Mouse (Mus musculus): ENCODE measurements around the gene Igsf8. TPM values are rescaled to one million over a fixed set of nuclear protein-coding genes. Genes with fewer than 3 reads are reported as not detected.

The Igsf8 gene
- 63.5 and 142 TPM in 2 replicates for polyA plus RNA-seq (2016; fragmentation: Nextera tagmentation; extraction: Ambion mirVana)

DNA sequence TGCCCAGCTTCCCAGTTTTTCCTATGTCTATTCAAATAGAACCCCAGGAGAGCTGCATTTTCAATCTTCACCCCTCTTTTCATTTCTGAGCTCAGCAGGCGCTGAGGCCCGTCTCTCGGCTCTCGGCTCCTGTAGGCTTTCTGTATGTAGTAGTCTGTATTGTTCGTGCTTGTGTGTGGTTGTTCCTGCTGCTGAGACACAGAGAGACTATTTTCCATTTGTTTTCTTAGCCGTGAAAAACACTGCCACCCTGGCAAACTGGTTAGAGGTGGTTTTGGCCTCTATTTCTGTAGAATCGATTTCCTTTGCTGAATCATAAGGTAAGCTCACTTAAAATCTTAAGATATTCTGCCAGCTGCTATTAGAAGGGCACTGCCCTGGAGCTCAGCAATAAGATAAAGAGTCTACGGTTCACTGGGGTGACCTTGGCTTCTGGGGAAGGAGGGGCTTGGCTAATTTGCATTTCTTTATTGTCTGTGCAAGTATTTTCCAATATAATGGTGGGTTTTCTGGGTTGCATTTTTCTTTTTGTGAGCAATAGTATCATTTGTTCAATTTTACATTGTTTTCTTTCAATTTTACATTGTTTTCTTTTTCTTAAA, at the start of gene Igsf8:
Igsf8 (plus strand) TSS at position 165 of the 602 bp plus-strand sequence.
- DNase-seq (ENCODE audit: low spot score), result peak; percentile 39
- Histone ChIP-seq H3K9me3 (0 out of 2 replicates have a peak, but pooled peaks cover 3% of the 10 kb centered on the region), H3K27ac (peak within 1 kb of the TSS; percentile 84), H3K4me1 (replicated peaks) (peaks cover 24% of the 10 kb centered on the region), H3K36me3 (no peaks in the 10 kb centered on the region), H3K4me3 (peak within 1 kb of the TSS; percentile 21; the same call in 1 of the 2 replicates), H3K27me3 (ENCODE audit: insufficient read depth, poor library complexity, severe bottlenecking) (no peaks in the 10 kb centered on the region)
- 22% methylated on average over 8 of the region's 8 CpGs for WGBS

DNA sequence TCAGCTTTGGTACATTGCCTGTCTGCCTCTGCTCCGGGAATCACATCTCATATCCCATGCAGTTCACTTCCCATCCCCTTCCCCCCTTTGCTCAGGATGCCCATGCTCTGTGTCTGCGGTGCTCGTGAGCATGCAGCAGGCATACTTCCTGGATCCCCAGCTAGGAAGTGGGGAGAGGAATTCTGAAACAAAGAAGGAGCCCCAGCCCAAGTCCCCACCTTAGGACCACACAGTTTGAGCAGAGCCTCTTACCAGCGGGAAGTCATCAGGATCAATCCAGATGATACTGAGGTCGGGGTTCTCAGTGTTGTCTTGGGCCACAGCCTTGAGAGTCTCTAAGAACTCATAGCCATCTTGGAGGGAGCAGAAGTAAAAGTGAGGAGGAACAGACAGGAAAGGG, 48.7 kb upstream of the Igsf8 start:
- Histone ChIP-seq H3K9me3 (no peaks in the 10 kb centered on the region), H3K4me1 (replicated peaks) (peaks cover 43% of the 10 kb centered on the region), H3K27ac (peak overlapping the region; percentile 78), H3K4me3 (no peak overlapping the region), H3K36me3 (no peaks in the 10 kb centered on the region), H3K27me3 (ENCODE audit: insufficient read depth, poor library complexity, severe bottlenecking) (no peaks in the 10 kb centered on the region)
- 63% methylated on average over 5 of the region's 5 CpGs for WGBS
- no peak for DNase-seq (ENCODE audit: low spot score)

GRCm38 (mm10) chr1:172213771-172214170, 47.7 kb upstream of the Igsf8 start:
- 77% methylated on average over 4 of the region's 4 CpGs for WGBS
- peak overlapping the region; percentile 78 for H3K27ac ChIP-seq
- DNase-seq (ENCODE audit: low spot score), result no peak
- H3K9me3 ChIP-seq, result no peaks in the 10 kb centered on the region
- H3K4me1 ChIP-seq (replicated peaks), result peaks cover 53% of the 10 kb centered on the region
- H3K36me3 ChIP-seq, result no peaks in the 10 kb centered on the region
- no peaks in the 10 kb centered on the region for H3K27me3 ChIP-seq (ENCODE audit: insufficient read depth, poor library complexity, severe bottlenecking)
- H3K4me3 ChIP-seq, result no peak overlapping the region

GRCm38 (mm10) chr1:172214748-172215147, 46.7 kb upstream of the Igsf8 start:
- Histone ChIP-seq H3K4me1 (replicated peaks) (peaks cover 63% of the 10 kb centered on the region), H3K9me3 (no peaks in the 10 kb centered on the region), H3K4me3 (no peak overlapping the region), H3K36me3 (no peaks in the 10 kb centered on the region), H3K27ac (no peak overlapping the region), H3K27me3 (ENCODE audit: insufficient read depth, poor library complexity, severe bottlenecking) (no peaks in the 10 kb centered on the region)
- 73% methylated on average over 3 of the region's 3 CpGs for WGBS
- no peak for DNase-seq (ENCODE audit: low spot score)

- H3K36me3 ChIP-seq, result no peaks in the 10 kb centered on the region
- no peaks in the 10 kb centered on the region for H3K27me3 ChIP-seq (ENCODE audit: insufficient read depth, poor library complexity, severe bottlenecking)
- WGBS, result 0% methylated on average over 5 of the region's 5 CpGs
- peak overlapping the region; percentile 34 for H3K4me3 ChIP-seq
- H3K9me3 ChIP-seq, result no peaks in the 10 kb centered on the region
- H3K27ac ChIP-seq, result peak overlapping the region; percentile 91
- peaks cover 80% of the 10 kb centered on the region for H3K4me1 ChIP-seq (replicated peaks)
- peak; percentile 96 for DNase-seq (ENCODE audit: low spot score)
Measured at GRCm38 (mm10) chr1:172217148-172217547, 44.3 kb upstream of the Igsf8 start.

DNA sequence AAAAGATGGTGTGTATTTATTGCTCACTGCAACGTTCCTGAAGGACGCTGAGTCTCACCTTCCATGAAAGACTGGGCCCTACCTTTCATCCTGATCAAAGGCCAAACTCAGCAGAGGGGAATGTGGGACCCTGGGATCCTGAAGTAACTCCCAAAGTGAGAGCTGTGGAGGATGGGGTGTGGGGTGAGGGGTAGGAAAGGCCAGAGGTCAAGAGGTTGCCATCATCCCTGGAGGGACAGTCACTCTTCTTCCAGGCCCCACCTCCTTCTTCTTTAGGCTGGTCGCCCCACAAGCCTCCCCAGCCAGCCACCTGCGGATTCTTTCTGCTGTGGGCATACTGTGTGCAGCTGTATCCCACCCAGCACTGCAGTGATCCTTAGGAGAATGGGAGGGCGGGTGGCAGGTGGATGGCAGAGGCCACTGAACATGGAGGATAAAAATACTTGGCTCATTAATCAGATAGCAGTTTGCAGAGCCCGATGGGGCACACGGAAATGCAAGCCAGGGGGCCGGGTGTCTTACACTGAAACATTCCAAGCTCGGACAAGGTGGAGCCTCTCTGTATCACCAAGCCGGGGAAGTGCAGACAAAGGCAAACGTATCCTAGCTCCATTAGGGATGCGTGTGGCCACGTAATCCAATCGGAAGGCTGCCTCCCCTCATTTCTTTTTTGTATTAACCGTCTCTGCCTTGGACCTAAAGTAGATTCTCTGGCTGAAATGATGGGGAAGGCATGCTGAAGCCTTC, 43.1 kb upstream of the Igsf8 start:
- Histone ChIP-seq H3K4me3 (no peak overlapping the region), H3K36me3 (no peaks in the 10 kb centered on the region), H3K27me3 (ENCODE audit: insufficient read depth, poor library complexity, severe bottlenecking) (no peaks in the 10 kb centered on the region), H3K4me1 (replicated peaks) (peaks cover 73% of the 10 kb centered on the region), H3K9me3 (no peaks in the 10 kb centered on the region), H3K27ac (peak overlapping the region; percentile 85)
- no peak for DNase-seq (ENCODE audit: low spot score)
- WGBS, result 56% methylated on average over 15 of the region's 15 CpGs

GRCm38 (mm10) chr1:172219451-172220406, 41.7 kb upstream of the Igsf8 start, which contains the start of gene Casq1:
Casq1 (minus strand) TSS chr1:172219868.
- Histone ChIP-seq H3K27ac (peak within 1 kb of the TSS; percentile 85), H3K27me3 (ENCODE audit: insufficient read depth, poor library complexity, severe bottlenecking) (peaks cover 4% of the 10 kb centered on the region; the same call in 1 of the 2 replicates), H3K4me1 (replicated peaks) (peaks cover 61% of the 10 kb centered on the region), H3K9me3 (no peaks in the 10 kb centered on the region), H3K36me3 (no peaks in the 10 kb centered on the region), H3K4me3 (no peak within 1 kb of the TSS)
- 84% methylated on average over 19 of the region's 19 CpGs for WGBS
- DNase-seq (ENCODE audit: low spot score), result no peak

GRCm38 (mm10) chr1:172220414-172220813, 41.0 kb upstream of the Igsf8 start:
- Histone ChIP-seq H3K27me3 (ENCODE audit: insufficient read depth, poor library complexity, severe bottlenecking) (peaks cover 4% of the 10 kb centered on the region; the same call in 1 of the 2 replicates), H3K9me3 (no peaks in the 10 kb centered on the region), H3K36me3 (no peaks in the 10 kb centered on the region), H3K4me1 (replicated peaks) (peaks cover 61% of the 10 kb centered on the region), H3K27ac (peak overlapping the region; percentile 85), H3K4me3 (no peak overlapping the region)
- 60% methylated on average over 10 of the region's 10 CpGs for WGBS
- DNase-seq (ENCODE audit: low spot score), result no peak

DNA sequence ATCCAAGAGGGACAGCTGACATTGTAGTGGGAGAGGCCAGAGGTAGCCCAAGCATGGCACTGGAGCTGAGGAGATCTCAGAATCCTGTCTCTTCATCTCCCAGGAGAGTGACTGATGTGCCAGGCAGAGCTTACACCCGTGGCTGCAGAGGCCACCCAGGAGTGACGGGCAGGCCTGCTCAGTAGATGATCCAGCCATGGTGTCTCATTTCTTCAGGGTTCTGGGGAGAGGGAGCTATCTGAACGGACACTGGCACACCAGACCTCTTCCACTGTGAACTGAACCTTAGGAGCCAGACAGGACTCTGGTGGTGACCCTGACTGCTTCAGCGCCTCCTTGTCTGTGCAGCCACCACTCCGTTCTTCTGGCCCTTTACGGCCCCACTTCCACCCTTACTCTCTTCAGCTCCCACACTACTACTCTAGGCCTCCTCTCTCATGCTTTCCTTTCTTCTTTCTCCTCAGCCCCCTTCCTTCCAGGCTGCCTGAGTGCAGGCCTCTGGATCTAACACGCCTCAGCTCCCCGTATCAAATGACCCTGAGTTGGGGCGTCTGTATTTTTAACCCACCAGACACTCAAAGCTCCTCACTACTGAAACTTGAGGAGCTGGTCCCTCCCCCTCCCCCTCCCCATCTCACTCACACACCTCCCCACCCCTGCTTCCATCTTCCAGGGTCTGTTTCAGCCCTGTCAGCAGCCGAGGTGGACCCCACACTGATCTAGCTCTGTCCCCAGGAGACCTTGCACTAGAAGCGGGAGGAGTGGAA, 40.0 kb upstream of the Igsf8 start:
- WGBS, result 30% methylated on average over 11 of the region's 11 CpGs
- Histone ChIP-seq H3K4me1 (replicated peaks) (peaks cover 61% of the 10 kb centered on the region), H3K27me3 (ENCODE audit: insufficient read depth, poor library complexity, severe bottlenecking) (peaks cover 4% of the 10 kb centered on the region; the same call in 1 of the 2 replicates), H3K9me3 (no peaks in the 10 kb centered on the region), H3K27ac (peak overlapping the region; percentile 85), H3K36me3 (no peaks in the 10 kb centered on the region), H3K4me3 (no peak overlapping the region)
- peak; percentile 44 for DNase-seq (ENCODE audit: low spot score)

- Histone ChIP-seq H3K36me3 (no peaks in the 10 kb centered on the region), H3K4me1 (replicated peaks) (no peaks in the 10 kb centered on the region), H3K4me3 (no peak overlapping the region), H3K27ac (no peak overlapping the region), H3K27me3 (ENCODE audit: insufficient read depth, poor library complexity, severe bottlenecking) (peaks cover 7% of the 10 kb centered on the region; the same call in 1 of the 2 replicates), H3K9me3 (no peaks in the 10 kb centered on the region)
- WGBS, result 87% methylated on average over 2 of the region's 2 CpGs
- no peak for DNase-seq (ENCODE audit: low spot score)
Measured at GRCm38 (mm10) chr1:172228209-172228608, 33.2 kb upstream of the Igsf8 start.

DNA sequence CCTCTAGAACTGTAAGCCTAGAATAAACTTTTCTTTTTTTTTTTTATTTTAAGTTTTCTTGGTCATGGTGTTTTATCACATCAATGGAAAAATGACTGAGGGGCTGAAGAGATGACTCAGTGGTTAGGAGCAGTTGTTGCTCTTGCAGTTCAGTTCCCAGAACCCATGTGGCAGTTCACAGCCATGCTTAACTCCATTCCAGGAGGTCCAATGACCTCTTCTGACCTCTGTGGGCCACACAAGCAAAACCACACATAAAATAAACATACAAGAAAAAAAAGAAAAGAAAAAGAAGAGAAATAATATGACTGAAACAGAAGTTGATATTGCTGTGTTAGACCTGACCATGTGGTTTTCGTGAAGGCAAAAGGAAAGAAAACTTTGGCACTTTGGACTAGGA, 32.2 kb upstream of the Igsf8 start:
- no peak for DNase-seq (ENCODE audit: low spot score)
- WGBS, result 80% methylated on average over 1 of the region's 1 CpGs
- Histone ChIP-seq H3K4me1 (replicated peaks) (no peaks in the 10 kb centered on the region), H3K4me3 (no peak overlapping the region), H3K9me3 (no peaks in the 10 kb centered on the region), H3K27ac (no peak overlapping the region), H3K27me3 (ENCODE audit: insufficient read depth, poor library complexity, severe bottlenecking) (peaks cover 3% of the 10 kb centered on the region; the same call in 1 of the 2 replicates), H3K36me3 (no peaks in the 10 kb centered on the region)
